Mouse (Mus musculus) lung, postnatal 0 days (tissue): ENCODE measurements around the gene Abhd14b. TPM values are rescaled to one million over a fixed set of nuclear protein-coding genes. Genes with fewer than 3 reads are reported as not detected.

Experiments used
- ATAC-seq: fragments of 200-750 bp; cut with Nextera tagmentation; 2 replicates; pipeline ENCODE4 v1.8.0; 2017; ENCODE audit warnings: moderate library complexity
- DNase-seq: peaks from one replicate; pipeline ENCODE4 v3.0.0-alpha.2; 2016; ENCODE audit warnings: low spot score
- H3K27ac ChIP-seq: fragments of 300-500 bp; sonication (generic); 2 replicates; pipeline ENCODE4 v1.5.1; 2014; ENCODE audit warnings: antibody characterized with exemption, mild to moderate bottlenecking, low read length, mixed read lengths
- H3K27me3 ChIP-seq: fragments of 300-500 bp; sonication (generic); replicated peaks from 2 replicates; pipeline ENCODE4 v1.6.1; 2014; ENCODE audit warnings: low read length, mixed read lengths; ENCODE audit not compliant: insufficient read depth
- H3K36me3 ChIP-seq: fragments of 300-500 bp; sonication (generic); 2 replicates; pipeline ENCODE4 v1.6.1; 2014; ENCODE audit warnings: low read length, mixed read lengths; ENCODE audit not compliant: insufficient read depth
- H3K4me1 ChIP-seq: fragments of 300-500 bp; sonication (generic); 2 replicates; pipeline ENCODE4 v1.6.1; 2014; ENCODE audit warnings: antibody characterized with exemption, low read depth, low read length, mixed read lengths; ENCODE audit not compliant: insufficient read depth
- H3K4me2 ChIP-seq: fragments of 300-500 bp; sonication (generic); replicated peaks from 2 replicates; pipeline ENCODE4 v1.6.1; 2014; ENCODE audit warnings: low read depth, mild to moderate bottlenecking, low read length, moderate library complexity, mixed read lengths
- H3K4me3 ChIP-seq: fragments of 300-500 bp; sonication (generic); 2 replicates; pipeline ENCODE4 v1.5.1; 2014; ENCODE audit warnings: low read depth, low read length
- H3K9ac ChIP-seq: fragments of 300-500 bp; sonication (generic); replicated peaks from 2 replicates; pipeline ENCODE4 v1.6.1; 2014; ENCODE audit warnings: low read depth, mild to moderate bottlenecking
- H3K9me3 ChIP-seq: fragments of 300-500 bp; sonication (generic); 2 replicates; pipeline ENCODE4 v1.6.1; 2016; ENCODE audit warnings: low read length, mixed read lengths
- CTCF ChIP-seq: IDR thresholded peaks from 2 replicates; pipeline ENCODE4 v1.5.1; 2016; ENCODE audit warnings: antibody characterized with exemption, mild to moderate bottlenecking
- EP300 ChIP-seq: IDR thresholded peaks from 2 replicates; pipeline ENCODE4 v1.6.1; 2016; ENCODE audit warnings: antibody characterized with exemption, mild to moderate bottlenecking, control low read depth
- WGBS: fragments of 180-500 bp; shearing (Covaris S2); extraction: QIAGEN DNeasy Blood & Tissue Kit; methylation state at CpG from one replicate; pipeline ENCODE4 v1.1.7; 2014; 5-methylcytosine and 5-hydroxymethylcytosine counted together
- polyA plus RNA-seq: library from polyadenylated mRNA; unstranded; fragments of >200 nt; fragmentation: Nextera tagmentation; extraction: Ambion mirVana; gene quantifications from 2 replicates; pipeline ENCODE4 v1.2.1, GENCODE M21; 2015

Abhd14b gene
- polyA plus RNA-seq, 1 experiment from 2014 or later = 31.1 TPM

DNA sequence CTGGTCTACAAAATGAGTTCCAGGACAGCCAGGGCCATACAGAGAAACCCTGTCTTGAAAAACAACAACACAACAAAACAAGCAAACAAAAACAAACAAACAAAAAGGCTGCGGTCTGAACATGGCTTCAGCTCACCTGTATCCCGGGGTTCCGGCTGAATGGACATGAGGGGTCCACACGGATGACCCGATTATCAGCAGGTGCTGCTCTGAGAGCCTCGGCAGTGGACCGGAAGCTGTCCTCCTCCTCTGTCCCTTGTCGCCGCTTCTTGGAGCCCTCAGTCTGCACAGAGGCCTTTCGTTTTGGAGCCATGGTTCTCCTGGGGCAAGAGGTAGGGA is 28.4 kb downstream of the Abhd14b start, which contains the start of gene Rrp9:
Gene Rrp9, plus strand, starts transcription at position 301 of the 339 bp plus-strand sequence.
- Histone ChIP-seq H3K9ac (0 out of 2 replicates have a peak within 1 kb of the TSS, but pooled peaks have one; percentile 19), H3K4me2 (peak within 1 kb of the TSS; percentile 40), H3K4me1 (peaks cover 28% of the 10 kb centered on the region), H3K27ac (peak within 1 kb of the TSS; percentile 85), H3K36me3 (no peaks in the 10 kb centered on the region), H3K27me3 (no peaks in the 10 kb centered on the region), H3K9me3 (no peaks in the 10 kb centered on the region), H3K4me3 (peak within 1 kb of the TSS; percentile 30)
- TF ChIP-seq EP300 = no peak
- no peak for TF ChIP-seq CTCF
- WGBS = 77% methylated on average over 10 of the region's 10 CpGs
- ATAC-seq (no peak), DNase-seq (no peak)

DNA sequence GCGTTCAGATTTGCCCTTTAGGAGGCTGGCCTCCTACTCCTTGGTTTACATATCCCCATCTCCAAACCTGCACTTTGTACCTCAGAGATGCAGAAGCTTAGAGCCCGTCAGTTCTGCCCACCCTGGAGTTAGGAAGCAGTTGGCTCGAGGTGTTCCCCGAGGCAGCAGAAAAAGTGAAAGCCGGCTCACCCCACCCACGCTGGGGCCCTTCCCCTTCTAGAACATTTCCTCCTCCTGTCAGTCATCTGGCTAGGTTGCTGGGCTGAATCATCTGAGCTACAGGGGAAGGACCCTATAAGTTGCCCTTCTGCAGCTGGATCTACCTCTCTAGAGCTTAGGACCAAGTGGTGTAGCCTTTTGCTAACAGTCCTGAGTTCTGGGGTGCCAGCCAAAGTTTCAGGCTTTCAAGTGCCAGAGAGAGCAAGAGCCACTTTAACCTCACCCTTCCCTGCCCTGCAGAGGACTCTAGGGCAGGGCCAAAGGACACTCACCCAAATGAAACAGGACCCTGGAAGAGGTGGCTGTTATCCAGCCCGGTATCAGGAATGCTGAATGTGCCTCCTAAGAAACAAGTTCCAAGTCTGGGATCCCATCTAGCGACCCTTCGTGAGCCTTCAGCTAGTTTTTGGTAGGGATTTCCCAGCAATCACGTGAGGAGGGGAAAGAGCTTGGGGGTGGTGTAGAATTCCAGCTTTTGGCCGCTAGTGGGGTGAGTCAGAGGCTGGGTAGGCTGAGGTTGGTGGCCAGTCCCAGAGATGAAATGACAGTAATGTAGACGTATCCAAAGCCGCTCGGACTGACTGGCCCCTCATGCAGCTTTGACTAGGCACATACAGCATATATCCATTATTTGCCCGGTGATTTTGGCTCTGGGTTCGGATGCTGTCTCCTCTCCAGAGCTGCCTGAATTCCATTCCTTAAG is 29.0 kb downstream of the Abhd14b start:
- no peaks in the 10 kb centered on the region for H3K36me3 ChIP-seq
- WGBS = 15% methylated on average over 16 of the region's 16 CpGs
- TF ChIP-seq EP300 (peak; percentile 63), CTCF (no peak)
- peak overlapping the region; percentile 30 for H3K4me3 ChIP-seq
- 0 out of 2 replicates have a peak overlapping the region, but pooled peaks have one; percentile 19 for H3K9ac ChIP-seq
- no peaks in the 10 kb centered on the region for H3K9me3 ChIP-seq
- H3K4me2 ChIP-seq = peak overlapping the region; percentile 40
- H3K4me1 ChIP-seq = peaks cover 28% of the 10 kb centered on the region
- peak; percentile 67 for ATAC-seq
- peak; percentile 93 for DNase-seq
- H3K27ac ChIP-seq = peak overlapping the region; percentile 85
- no peaks in the 10 kb centered on the region for H3K27me3 ChIP-seq

DNA sequence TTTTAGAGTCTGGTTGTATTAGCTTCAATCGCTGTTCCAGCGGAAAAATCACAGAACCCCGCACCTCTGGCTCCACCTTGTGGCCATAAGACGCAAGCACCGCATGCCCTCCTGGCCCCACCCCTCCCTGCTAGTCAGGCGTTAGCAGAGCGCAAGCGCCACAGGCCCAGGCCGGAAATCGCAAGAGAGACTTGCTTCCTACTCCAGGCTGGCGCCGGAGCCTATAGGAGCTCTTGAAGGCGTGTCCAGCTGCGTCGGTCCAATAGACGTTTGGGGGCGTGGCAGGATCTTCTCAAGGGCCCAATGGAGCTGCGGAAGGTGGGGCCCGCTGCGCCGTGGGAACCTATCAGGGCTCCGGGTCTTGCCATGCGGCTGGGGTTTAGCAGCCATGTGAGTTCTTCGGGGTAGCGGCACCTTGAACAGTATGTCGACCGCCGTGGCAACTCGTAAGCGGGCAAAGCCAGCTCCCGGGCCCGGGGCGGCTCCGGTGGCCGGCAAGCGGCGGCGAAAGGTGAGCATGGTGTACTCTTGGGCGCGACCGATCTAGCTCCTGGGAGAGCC is 29.7 kb downstream of the Abhd14b start, which contains the start of gene Parp3:
Gene Parp3, minus strand, starts transcription at position 26 of the 561 bp plus-strand sequence.
- Histone ChIP-seq H3K4me1 (peaks cover 28% of the 10 kb centered on the region), H3K27ac (peak within 1 kb of the TSS; percentile 85), H3K27me3 (no peaks in the 10 kb centered on the region), H3K4me2 (peak within 1 kb of the TSS; percentile 91), H3K36me3 (no peaks in the 10 kb centered on the region; the same call in 1 of the 2 replicates), H3K9ac (peak within 1 kb of the TSS; percentile 41), H3K9me3 (no peaks in the 10 kb centered on the region), H3K4me3 (peak within 1 kb of the TSS; percentile 48)
- ATAC-seq = peak; percentile 97
- no peak for TF ChIP-seq EP300
- TF ChIP-seq CTCF = peak; percentile 98
- peak; percentile 100 for DNase-seq
- WGBS = under 1% methylated on average over 41 of the region's 41 CpGs

DNA sequence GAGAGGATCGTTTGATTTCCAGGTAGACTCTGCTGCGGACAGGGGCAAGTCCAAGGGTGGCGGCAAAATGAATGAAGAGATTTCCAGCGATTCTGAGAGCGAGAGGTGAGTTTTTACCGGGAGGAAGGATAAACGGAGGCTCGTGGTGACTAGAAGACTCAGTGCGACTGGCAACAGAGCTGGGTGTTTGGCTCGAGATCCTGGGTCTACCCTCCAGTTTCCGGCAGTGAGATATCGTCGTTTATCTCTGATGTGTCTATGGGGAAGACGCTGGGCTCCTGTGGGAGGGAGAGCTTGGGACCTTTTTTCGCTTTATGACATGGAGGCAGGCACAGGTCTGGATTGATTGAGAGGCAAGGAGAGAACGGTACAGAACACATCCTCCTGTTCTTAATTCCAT is 30.4 kb downstream of the Abhd14b start:
- H3K36me3 ChIP-seq = no peaks in the 10 kb centered on the region; the same call in 1 of the 2 replicates
- no peak overlapping the region; the same call in 1 of the 2 replicates for H3K27ac ChIP-seq
- H3K9ac ChIP-seq = peak overlapping the region; percentile 41
- DNase-seq = no peak
- no peak for ATAC-seq
- H3K4me2 ChIP-seq = peak overlapping the region; percentile 91
- no peaks in the 10 kb centered on the region for H3K27me3 ChIP-seq
- H3K4me1 ChIP-seq = peaks cover 28% of the 10 kb centered on the region
- H3K9me3 ChIP-seq = no peaks in the 10 kb centered on the region
- WGBS = under 1% methylated on average over 16 of the region's 16 CpGs
- no peak for TF ChIP-seq EP300
- no peak for TF ChIP-seq CTCF
- H3K4me3 ChIP-seq = peak overlapping the region; percentile 48

DNA sequence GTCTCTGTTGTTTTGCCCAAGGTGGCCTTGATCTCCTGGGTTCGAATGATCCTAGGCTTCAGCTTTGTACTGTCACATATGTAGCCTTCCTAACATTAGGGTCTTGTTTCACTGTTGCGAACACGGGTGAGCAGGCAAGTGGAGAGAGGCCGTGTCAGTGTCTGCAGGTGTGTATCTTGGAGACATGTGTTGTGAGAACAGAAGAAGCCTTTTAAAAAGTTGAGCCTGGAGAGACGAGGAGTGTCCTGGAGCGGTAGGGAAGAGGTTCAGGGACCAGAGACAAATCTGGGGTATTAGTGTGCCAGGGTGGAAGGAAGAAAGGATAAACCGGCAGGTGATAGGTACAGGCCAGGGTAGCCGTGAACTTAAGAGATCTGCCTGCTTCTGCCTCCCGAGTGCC is 30.8 kb downstream of the Abhd14b start:
- Histone ChIP-seq H3K27ac (no peak overlapping the region), H3K9ac (peak overlapping the region; percentile 41; the same call in 1 of the 2 replicates), H3K27me3 (no peaks in the 10 kb centered on the region), H3K4me3 (no peak overlapping the region; the same call in 1 of the 2 replicates), H3K4me2 (peak overlapping the region; percentile 91; the same call in 1 of the 2 replicates), H3K36me3 (no peaks in the 10 kb centered on the region; the same call in 1 of the 2 replicates), H3K4me1 (peaks cover 28% of the 10 kb centered on the region), H3K9me3 (no peaks in the 10 kb centered on the region)
- WGBS = 78% methylated on average over 9 of the region's 9 CpGs
- no peak for TF ChIP-seq EP300
- TF ChIP-seq CTCF = no peak
- ATAC-seq = no peak
- DNase-seq = no peak

DNA sequence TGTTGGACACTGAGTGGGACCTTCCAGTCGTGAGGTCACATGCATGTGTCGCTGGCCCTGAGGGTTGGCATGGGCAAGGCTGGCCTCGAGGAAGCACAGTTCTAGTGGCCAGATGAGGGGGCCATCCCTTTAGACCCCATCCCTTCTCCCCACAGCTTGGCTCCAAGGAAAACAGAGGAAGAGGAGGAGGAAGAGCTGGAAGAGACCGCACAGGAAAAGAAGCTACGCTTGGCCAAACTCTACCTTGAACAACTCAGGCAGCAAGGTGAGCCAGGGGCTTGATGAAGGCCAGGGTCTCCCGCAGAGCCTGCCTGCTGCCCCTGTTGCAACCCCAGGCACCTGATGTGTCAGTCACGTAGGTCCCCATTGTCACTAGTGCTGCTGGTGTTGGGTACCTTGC is 33.3 kb downstream of the Abhd14b start:
- H3K4me2 ChIP-seq = no peak overlapping the region
- H3K27me3 ChIP-seq = no peaks in the 10 kb centered on the region
- no peak overlapping the region for H3K4me3 ChIP-seq
- ATAC-seq = no peak
- H3K9ac ChIP-seq = no peak overlapping the region
- TF ChIP-seq CTCF = no peak
- no peak for DNase-seq
- peaks cover 12% of the 10 kb centered on the region; the same call in 1 of the 2 replicates for H3K4me1 ChIP-seq
- 94% methylated on average over 7 of the region's 7 CpGs for WGBS
- H3K9me3 ChIP-seq = no peaks in the 10 kb centered on the region
- peaks cover 10% of the 10 kb centered on the region; the same call in 1 of the 2 replicates for H3K36me3 ChIP-seq
- H3K27ac ChIP-seq = no peak overlapping the region
